In the genomic region with DNA sequence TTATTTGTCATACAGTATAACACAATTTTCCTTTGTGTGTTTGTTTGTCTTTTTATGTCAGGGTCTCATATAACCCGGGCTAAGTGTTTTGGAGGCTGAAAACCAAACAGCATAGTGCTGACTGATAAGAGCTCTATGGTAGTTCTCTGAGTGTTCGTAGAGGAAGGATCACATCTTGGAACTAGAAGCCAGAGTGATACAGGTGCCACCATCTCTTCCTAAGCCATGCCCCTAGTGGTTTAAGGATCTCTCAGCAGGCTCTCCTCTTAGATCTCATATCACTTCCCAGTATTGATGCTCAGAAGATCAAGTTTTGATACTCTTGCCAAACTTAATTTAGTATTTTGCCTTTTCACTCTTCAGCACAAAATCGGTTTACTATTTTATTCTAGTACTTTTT, we compare ENCODE assay signal across 27 mouse cellular contexts. TPM values are rescaled to one million over a fixed set of nuclear protein-coding genes. Genes with fewer than 3 reads are reported as not detected.
DNase-seq lines count a peak whose midpoint lies in the region; ATAC-seq and TF ChIP-seq lines count a peak whose summit lies in the region.
"Had no signal": no experiment of that assay in that cellular context is flagged by ENCODE, and none has a peak within 500 bp of the region (broad histone marks: within the 10 kb centered on the region; RNA-seq: fewer than 3 reads in every experiment).

No protein-coding gene starts in this region.

- no peak for TF ChIP-seq EP300 in lung, postnatal 0 days (IDR thresholded peaks at IDR 0.05)

- no peak overlapping the region for H3K9ac ChIP-seq in forebrain, postnatal 0 days
- H3K9ac ChIP-seq in forebrain, embryonic 14.5 days (ENCODE audit: low read length) = no peak overlapping the region
- H3K9ac ChIP-seq in kidney, postnatal 0 days (ENCODE audit: low read depth, low read length) = no peak overlapping the region
- H3K9ac ChIP-seq in lung, postnatal 0 days (replicated peaks; ENCODE audit: low read depth) = no peak overlapping the region
- H3K9ac ChIP-seq: forebrain, embryonic 12.5 days; kidney, embryonic 15.5 days; liver, embryonic 15.5 days had no signal

- H3K4me3 ChIP-seq in forebrain, postnatal 0 days (ENCODE audit: low read depth, low read length) = no peak overlapping the region
- H3K4me3 ChIP-seq in forebrain, embryonic 14.5 days (ENCODE audit: low read depth, low read length) = no peak overlapping the region
- no peak overlapping the region for H3K4me3 ChIP-seq in kidney, postnatal 0 days (replicated peaks; ENCODE audit: low read depth, low read length)
- H3K4me3 ChIP-seq in lung, postnatal 0 days (ENCODE audit: low read depth, low read length) = no peak overlapping the region
- H3K4me3 ChIP-seq: erythroblast, embryonic 14.5 days; forebrain, embryonic 12.5 days; kidney, embryonic 15.5 days; liver, embryonic 15.5 days had no signal

- no peak overlapping the region for H3K4me2 ChIP-seq in forebrain, postnatal 0 days (ENCODE audit: low read depth)
- no peak overlapping the region for H3K4me2 ChIP-seq in forebrain, embryonic 14.5 days (ENCODE audit: low read length)
- no peak overlapping the region for H3K4me2 ChIP-seq in kidney, postnatal 0 days (ENCODE audit: low read length)
- H3K4me2 ChIP-seq in lung, postnatal 0 days (replicated peaks; ENCODE audit: low read depth, low read length) = no peak overlapping the region
- H3K4me2 ChIP-seq: forebrain, embryonic 12.5 days; kidney, embryonic 15.5 days; liver, embryonic 15.5 days; midbrain, embryonic 11.5 days had no signal

- H3K4me1 ChIP-seq in forebrain, postnatal 0 days (ENCODE audit: insufficient read depth) = no peaks in the 10 kb centered on the region
- no peaks in the 10 kb centered on the region for H3K4me1 ChIP-seq in forebrain, embryonic 14.5 days (ENCODE audit: control insufficient read depth, insufficient read depth, low read length)
- no peaks in the 10 kb centered on the region for H3K4me1 ChIP-seq in kidney, postnatal 0 days (replicated peaks; ENCODE audit: insufficient read depth, low read length)
- no peaks in the 10 kb centered on the region for H3K4me1 ChIP-seq in lung, postnatal 0 days (ENCODE audit: insufficient read depth, low read depth, low read length)
- H3K4me1 ChIP-seq: forebrain, embryonic 12.5 days; kidney, embryonic 15.5 days had no signal

- TF ChIP-seq CTCF in forebrain, postnatal 0 days (IDR thresholded peaks at IDR 0.05; ENCODE audit: low read depth) = peak; percentile 12; the same call in 1 of the 2 replicates
- peak; percentile 22; the same call in 1 of the 2 replicates for TF ChIP-seq CTCF in kidney, postnatal 0 days (IDR thresholded peaks at IDR 0.05; ENCODE audit: low read depth)
- TF ChIP-seq CTCF in lung, postnatal 0 days (IDR thresholded peaks at IDR 0.05) = peak; percentile 14; the same call in 1 of the 2 replicates

- no peak for DNase-seq in forebrain, postnatal 0 days
- DNase-seq in forebrain, embryonic 14.5 days (ENCODE audit: low spot score) = no peak
- no peak for DNase-seq in kidney, postnatal 0 days (ENCODE audit: low spot score)
- DNase-seq in kidney, adult 11 months = no peak
- DNase-seq in lung, postnatal 0 days (ENCODE audit: low spot score) = no peak
- no peak for DNase-seq in lung, postnatal 25 days (ENCODE audit: low spot score)
- DNase-seq in ovary, postnatal 14 days (ENCODE audit: low spot score) = no peak
- no peak for DNase-seq in embryo, embryonic 9.5 days (ENCODE audit: extremely low spot score)
- DNase-seq: adrenal gland, postnatal 14 days; cerebellum, adult 11-12 months; cerebellum, postnatal 10 days; kidney, adult 18-20 months; kidney, postnatal 36 days; layer of hippocampus, postnatal 36 days; liver; lung, postnatal 10 days; right cerebral cortex, adult 18-20 months; spleen, adult 18-20 months; thymus, adult 2 months; thymus, postnatal 36 days had no signal

- no peak overlapping the region for H3K27ac ChIP-seq in forebrain, postnatal 0 days (ENCODE audit: low read depth, low read length)
- no peak overlapping the region for H3K27ac ChIP-seq in forebrain, embryonic 14.5 days (ENCODE audit: low read depth, low read length)
- no peak overlapping the region for H3K27ac ChIP-seq in kidney, postnatal 0 days
- H3K27ac ChIP-seq in lung, postnatal 0 days (ENCODE audit: low read length) = no peak overlapping the region
- H3K27ac ChIP-seq: forebrain, embryonic 12.5 days; kidney, embryonic 15.5 days; liver, embryonic 15.5 days had no signal

- H3K36me3 ChIP-seq in forebrain, postnatal 0 days (ENCODE audit: insufficient read depth) = no peaks in the 10 kb centered on the region
- H3K36me3 ChIP-seq in forebrain, embryonic 14.5 days (ENCODE audit: control insufficient read depth, insufficient read depth, low read length) = no peaks in the 10 kb centered on the region
- no peaks in the 10 kb centered on the region for H3K36me3 ChIP-seq in kidney, postnatal 0 days (ENCODE audit: insufficient read depth, low read length)
- H3K36me3 ChIP-seq in lung, postnatal 0 days (ENCODE audit: insufficient read depth, low read length) = no peaks in the 10 kb centered on the region
- H3K36me3 ChIP-seq: forebrain, embryonic 12.5 days; kidney, embryonic 15.5 days; liver, embryonic 15.5 days had no signal

- H3K9me3 ChIP-seq in forebrain, postnatal 0 days (ENCODE audit: low read length) = no peaks in the 10 kb centered on the region
- no peaks in the 10 kb centered on the region for H3K9me3 ChIP-seq in forebrain, embryonic 14.5 days (replicated peaks; ENCODE audit: control insufficient read depth, low read length)
- no peaks in the 10 kb centered on the region for H3K9me3 ChIP-seq in kidney, postnatal 0 days (replicated peaks; ENCODE audit: low read length)
- H3K9me3 ChIP-seq in lung, postnatal 0 days (ENCODE audit: low read length) = no peaks in the 10 kb centered on the region
- H3K9me3 ChIP-seq: forebrain, embryonic 12.5 days; kidney, embryonic 15.5 days; liver, embryonic 15.5 days had no signal

- WGBS in forebrain, postnatal 0 days = 89% methylated on average over 3 of the region's 3 CpGs
- 93% methylated on average over 3 of the region's 3 CpGs for WGBS in forebrain, embryonic 14.5 days
- 85% methylated on average over 3 of the region's 3 CpGs for whole genome bisulfite sequencing in kidney, postnatal 0 days
- WGBS in lung, postnatal 0 days = 64% methylated on average over 3 of the region's 3 CpGs

- no peak for ATAC-seq in forebrain, postnatal 0 days
- no peak for ATAC-seq in forebrain, embryonic 14.5 days
- no peak for ATAC-seq in kidney, postnatal 0 days (replicated peaks; ENCODE audit: low FRiP score, low read depth)
- no peak for ATAC-seq in lung, postnatal 0 days
- ATAC-seq: midbrain, embryonic 16.5 days had no signal

- no peaks in the 10 kb centered on the region for H3K27me3 ChIP-seq in forebrain, postnatal 0 days (ENCODE audit: insufficient read depth, low read length)
- H3K27me3 ChIP-seq in forebrain, embryonic 14.5 days (replicated peaks; ENCODE audit: control insufficient read depth, insufficient read depth, low read length) = no peaks in the 10 kb centered on the region
- no peaks in the 10 kb centered on the region for H3K27me3 ChIP-seq in kidney, postnatal 0 days (ENCODE audit: insufficient read depth, low read length)
- H3K27me3 ChIP-seq in lung, postnatal 0 days (replicated peaks; ENCODE audit: insufficient read depth, low read length) = no peaks in the 10 kb centered on the region
- H3K27me3 ChIP-seq: CH12.LX; forebrain, embryonic 12.5 days; kidney, embryonic 15.5 days; liver, embryonic 15.5 days had no signal

RNA-seq across cellular contexts. Expression of a gene that starts 14.2 kb away (rescaled TPM):
- 20.7 and 24.9 TPM in 2 replicates for total RNA-seq in forebrain, postnatal 0 days (2014; rRNA removed)
- polyA plus RNA-seq in forebrain, postnatal 0 days (2015; fragmentation: Nextera tagmentation; extraction: Ambion mirVana) = 9.3 and 14.0 TPM in 2 replicates
- 22.4 and 23.0 TPM in 2 replicates for polyA plus RNA-seq in forebrain, embryonic 14.5 days (2014; fragmentation: Nextera tagmentation; extraction: Ambion mirVana)
- 17.6 and 17.7 TPM in 2 replicates for polyA plus RNA-seq in kidney, postnatal 0 days (2015; fragmentation: Nextera tagmentation; extraction: Ambion mirVana)
- polyA plus RNA-seq in lung, postnatal 0 days (2015; fragmentation: Nextera tagmentation; extraction: Ambion mirVana) = 15.1 and 17.2 TPM in 2 replicates
